Comparison of ENCODE assay signal across 8 mouse cellular contexts in genomic region chr2:118882840-118883679, GRCm38 (mm10). TPM values are rescaled to one million over a fixed set of nuclear protein-coding genes. Genes with fewer than 3 reads are reported as not detected.
A peak's percentile ranks its signal among the peaks of the same experiment; 100 is the strongest.
DNase-seq lines count a peak whose midpoint lies in the region; ATAC-seq and TF ChIP-seq lines count a peak whose summit lies in the region.

No protein-coding gene starts in this region.

- TF ChIP-seq POLR2A in ES-Bruce4 (IDR thresholded peaks at IDR 0.05; ENCODE audit: insufficient read depth, low read length) = no peak
- no peak for TF ChIP-seq POLR2A in olfactory bulb, adult 2 months (IDR thresholded peaks at IDR 0.05; ENCODE audit: insufficient read depth, low read depth, low read length)
- TF ChIP-seq POLR2A in thymus, adult 2 months (IDR thresholded peaks at IDR 0.05; ENCODE audit: control insufficient read depth, extremely low read depth, insufficient read depth, low read length, poor library complexity) = no peak

- peak overlapping the region; percentile 73 for H3K4me2 ChIP-seq in forebrain, embryonic 13.5 days
- peak overlapping the region; percentile 77 for H3K4me2 ChIP-seq in lung, embryonic 14.5 days

- no peak overlapping the region for H3K27ac ChIP-seq in ES-Bruce4 (ENCODE audit: insufficient read depth, low read length)
- H3K27ac ChIP-seq in forebrain, embryonic 13.5 days = no peak overlapping the region
- peak overlapping the region; percentile 46; the same call in 1 of the 2 replicates for H3K27ac ChIP-seq in layer of hippocampus, adult 2 months
- H3K27ac ChIP-seq in lung, embryonic 14.5 days (ENCODE audit: low read depth) = no peak overlapping the region
- no peak overlapping the region for H3K27ac ChIP-seq in olfactory bulb, adult 2 months (ENCODE audit: insufficient read depth, low read depth, low read length)
- no peak overlapping the region for H3K27ac ChIP-seq in thymus, adult 2 months (ENCODE audit: control insufficient read depth, insufficient read depth, low read length)

- no peaks in the 10 kb centered on the region for H3K9me3 ChIP-seq in ES-Bruce4 (replicated peaks; ENCODE audit: control insufficient read depth, insufficient read depth, low read length, poor library complexity, severe bottlenecking)
- H3K9me3 ChIP-seq in forebrain, embryonic 13.5 days (replicated peaks) = no peaks in the 10 kb centered on the region
- no peaks in the 10 kb centered on the region for H3K9me3 ChIP-seq in lung, embryonic 14.5 days (ENCODE audit: low read depth, low read length)

- DNase-seq in cerebellum, adult 11 months = peak; percentile 81
- peak; percentile 61 for DNase-seq in heart, postnatal 25 days (ENCODE audit: low spot score)
- DNase-seq in layer of hippocampus, adult 2 months (ENCODE audit: low spot score in 2 of 2) = peak; percentile 81 to 95
- peak; percentile 92 for DNase-seq in lung, embryonic 14.5 days
- peak; percentile 86 for DNase-seq in thymus, adult 2 months

- TF ChIP-seq EP300 in ES-Bruce4 (IDR thresholded peaks at IDR 0.05; ENCODE audit: insufficient read depth, low read depth, low read length) = no peak

- 2% methylated on average over 32 of the region's 32 CpGs for WGBS in forebrain, embryonic 13.5 days
- WGBS in lung, embryonic 14.5 days = 3% methylated on average over 32 of the region's 32 CpGs
- 3% methylated on average over 32 of the region's 32 CpGs for WGBS in olfactory bulb, adult 2 months
- WGBS in thymus, adult 2 months = 7% methylated on average over 32 of the region's 32 CpGs

- H3K27me3 ChIP-seq in ES-Bruce4 (ENCODE audit: control insufficient read depth, insufficient read depth, low read length, poor library complexity, severe bottlenecking) = no peaks in the 10 kb centered on the region
- peaks cover 28% of the 10 kb centered on the region for H3K27me3 ChIP-seq in forebrain, embryonic 13.5 days
- peaks cover 15% of the 10 kb centered on the region; the same call in 1 of the 2 replicates for H3K27me3 ChIP-seq in lung, embryonic 14.5 days (ENCODE audit: insufficient read depth, low read length)
- H3K27me3 ChIP-seq in thymus, adult 2 months (ENCODE audit: control insufficient read depth, insufficient read depth, low read length) = no peaks in the 10 kb centered on the region

- H3K9ac ChIP-seq in ES-Bruce4 (ENCODE audit: low read depth, poor library complexity, severe bottlenecking) = peak overlapping the region; percentile 31; the same call in 1 of the 2 replicates
- H3K9ac ChIP-seq in forebrain, embryonic 13.5 days = peak overlapping the region; percentile 64
- H3K9ac ChIP-seq in lung, embryonic 14.5 days = peak overlapping the region; percentile 42

- peak; percentile 84 for ATAC-seq in forebrain, embryonic 13.5 days
- peak; percentile 90 for ATAC-seq in lung, embryonic 14.5 days (ENCODE audit: insufficient read depth)

- H3K4me1 ChIP-seq in ES-Bruce4 (ENCODE audit: control insufficient read depth, insufficient read depth, low read length) = no peaks in the 10 kb centered on the region
- peaks cover 5% of the 10 kb centered on the region for H3K4me1 ChIP-seq in forebrain, embryonic 13.5 days
- no peaks in the 10 kb centered on the region for H3K4me1 ChIP-seq in lung, embryonic 14.5 days (ENCODE audit: insufficient read depth)
- H3K4me1 ChIP-seq in olfactory bulb, adult 2 months (ENCODE audit: control insufficient read depth, insufficient read depth, low read length) = peaks cover 15% of the 10 kb centered on the region
- no peaks in the 10 kb centered on the region for H3K4me1 ChIP-seq in thymus, adult 2 months (replicated peaks; ENCODE audit: control insufficient read depth, insufficient read depth, low read length)

- peak; percentile 93 for TF ChIP-seq CTCF in ES-Bruce4 (IDR thresholded peaks at IDR 0.05; ENCODE audit: low read depth, low read length)
- TF ChIP-seq CTCF in layer of hippocampus, adult 2 months (conservative IDR thresholded peaks at IDR 0.05) = peak; percentile 100
- peak; percentile 100 for TF ChIP-seq CTCF in lung, embryonic 14.5 days (IDR thresholded peaks at IDR 0.05; ENCODE audit: low read depth)
- peak; percentile 99 for TF ChIP-seq CTCF in olfactory bulb, adult 2 months (IDR thresholded peaks at IDR 0.05; ENCODE audit: insufficient read depth, low read depth, low read length)
- peak; percentile 100 for TF ChIP-seq CTCF in thymus, adult 2 months (IDR thresholded peaks at IDR 0.05; ENCODE audit: borderline replicate concordance, control insufficient read depth, extremely low read depth, insufficient read depth, low read length, poor library complexity)

- H3K4me3 ChIP-seq in ES-Bruce4 (ENCODE audit: low read depth, low read length) = peak overlapping the region; percentile 75
- H3K4me3 ChIP-seq in forebrain, embryonic 13.5 days = peak overlapping the region; percentile 38
- H3K4me3 ChIP-seq in layer of hippocampus, adult 2 months = peak overlapping the region; percentile 61
- peak overlapping the region; percentile 31 for H3K4me3 ChIP-seq in lung, embryonic 14.5 days (ENCODE audit: low read depth, low read length)
- H3K4me3 ChIP-seq in olfactory bulb, adult 2 months (ENCODE audit: insufficient read depth, low read depth, low read length) = peak overlapping the region; percentile 51
- peak overlapping the region; percentile 43 for H3K4me3 ChIP-seq in thymus, adult 2 months (ENCODE audit: control insufficient read depth, insufficient read depth, low read length)

- intact Hi-C loops in heart, postnatal 25 days (cut with DNase I) = loop anchor here (1.0 to 5.0 kb wide), 6 partner anchors 71 to 245 kb away; partner anchors contain the start of gene Knstrn

- no peaks in the 10 kb centered on the region for H3K36me3 ChIP-seq in ES-Bruce4 (ENCODE audit: control insufficient read depth, insufficient read depth, low read length, poor library complexity, severe bottlenecking)
- H3K36me3 ChIP-seq in forebrain, embryonic 13.5 days (ENCODE audit: poor library complexity, severe bottlenecking) = peaks cover 12% of the 10 kb centered on the region
- peaks cover 15% of the 10 kb centered on the region; the same call in 1 of the 2 replicates for H3K36me3 ChIP-seq in lung, embryonic 14.5 days (ENCODE audit: insufficient read depth)
- no peaks in the 10 kb centered on the region for H3K36me3 ChIP-seq in thymus, adult 2 months (ENCODE audit: control insufficient read depth, insufficient read depth, low read length)

RNA-seq across cellular contexts. Expression of gene Bahd1, which starts 17.1 kb away (rescaled TPM):
- polyA plus RNA-seq in ES-Bruce4 (2011; ENCODE audit: insufficient read depth, insufficient read length, low read depth, missing spikeins) = 12.2 and 14.1 TPM in 2 replicates
- polyA plus RNA-seq in forebrain, embryonic 13.5 days (2015; fragmentation: Nextera tagmentation; extraction: Ambion mirVana) = 4.4 and 4.5 TPM in 2 replicates
- total RNA-seq in heart, postnatal 25 days (2021) = 10 to 100 TPM; 14.7 to 18.2 TPM
- 10 to 100 TPM; 58.6 to 61.1 TPM for total RNA-seq in layer of hippocampus, adult 2 months (2021)
- 0.83 and 0.92 TPM in 2 replicates for polyA plus RNA-seq in lung, embryonic 14.5 days (2014; fragmentation: Nextera tagmentation; extraction: Ambion mirVana)
- not detected in 2 replicates for polyA plus RNA-seq in olfactory bulb, adult 2 months (2012; ENCODE audit: insufficient read depth, insufficient read length, low replicate concordance, missing spikeins)
- polyA plus RNA-seq in thymus, adult 2 months (2012; rRNA removed) = 38.7 and 40.0 TPM in 2 replicates

RNA-seq across cellular contexts. Expression of gene Ivd, which starts 21.3 kb away (rescaled TPM):
- 28.7 and 30.3 TPM in 2 replicates for polyA plus RNA-seq in ES-Bruce4 (2011; ENCODE audit: insufficient read depth, insufficient read length, low read depth, missing spikeins)
- polyA plus RNA-seq in forebrain, embryonic 13.5 days (2015; fragmentation: Nextera tagmentation; extraction: Ambion mirVana) = 54.0 and 58.4 TPM in 2 replicates
- total RNA-seq in heart, postnatal 25 days (2021) = 100 to 1,000 TPM; 297 to 304 TPM
- 100 to 1,000 TPM; 117 to 121 TPM for total RNA-seq in layer of hippocampus, adult 2 months (2021)
- 56.8 and 66.0 TPM in 2 replicates for polyA plus RNA-seq in lung, embryonic 14.5 days (2014; fragmentation: Nextera tagmentation; extraction: Ambion mirVana)
- 83.0 TPM in 1 of 2 replicates, not detected in the other for polyA plus RNA-seq in olfactory bulb, adult 2 months (2012; ENCODE audit: insufficient read depth, insufficient read length, low replicate concordance, missing spikeins)
- polyA plus RNA-seq in thymus, adult 2 months (2012; rRNA removed) = 48.3 and 50.6 TPM in 2 replicates

RNA-seq across cellular contexts. Expression of gene Chst14, which starts 43.2 kb away (rescaled TPM):
- 9.3 and 10.3 TPM in 2 replicates for polyA plus RNA-seq in ES-Bruce4 (2011; ENCODE audit: insufficient read depth, insufficient read length, low read depth, missing spikeins)
- polyA plus RNA-seq in forebrain, embryonic 13.5 days (2015; fragmentation: Nextera tagmentation; extraction: Ambion mirVana) = 5.9 and 6.9 TPM in 2 replicates
- total RNA-seq in heart, postnatal 25 days (2021) = 1 to 10 TPM; 9.3 to 9.8 TPM
- 1 to 10 TPM; 2.5 to 3.0 TPM for total RNA-seq in layer of hippocampus, adult 2 months (2021)
- polyA plus RNA-seq in lung, embryonic 14.5 days (2014; fragmentation: Nextera tagmentation; extraction: Ambion mirVana) = 39.4 and 40.8 TPM in 2 replicates
- not detected in 2 replicates for polyA plus RNA-seq in olfactory bulb, adult 2 months (2012; ENCODE audit: insufficient read depth, insufficient read length, low replicate concordance, missing spikeins)
- 9.0 and 10.3 TPM in 2 replicates for polyA plus RNA-seq in thymus, adult 2 months (2012; rRNA removed)
